Mouse (Mus musculus): ENCODE measurements at regions not wholly inside any gene's neighbourhood (a gene's known extent, or its start where the extent isn't known, plus 50 kb on each side); places are given as distances from the start of the nearest gene placed in this dataset.

DNA sequence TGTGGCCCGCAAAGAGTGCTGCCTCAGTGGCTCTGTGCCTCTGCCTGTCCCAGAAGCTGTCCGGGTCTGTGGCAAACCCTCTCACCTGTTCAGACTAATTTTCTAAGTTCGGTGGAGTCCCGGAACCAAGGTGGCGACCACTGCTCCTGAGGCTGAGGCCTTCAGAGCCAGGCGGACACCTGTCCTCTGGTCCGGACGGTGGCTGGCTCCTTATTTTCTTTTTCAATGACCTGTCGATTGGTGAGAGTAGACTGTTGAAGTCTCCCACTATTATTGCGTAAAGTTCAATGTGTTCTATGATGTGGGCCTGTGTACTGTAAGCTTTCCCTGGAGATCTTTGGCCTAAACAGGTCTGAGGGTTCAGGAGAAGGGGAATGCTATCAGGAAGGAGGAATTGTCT, 112.0 kb upstream of the Btbd35f4 start:
- DNase-seq (ENCODE audit: low spot score), result peak; percentile 1
